Mouse (Mus musculus) heart, postnatal 0 days (tissue): Measurements from ENCODE around the gene Rbms1.

Experiments
- CTCF ChIP-seq: IDR thresholded peaks from 2 replicates; pipeline ENCODE4 v1.5.1; 2016; ENCODE audit warnings: antibody characterized with exemption, control low read depth, low read depth
- EP300 ChIP-seq: IDR thresholded peaks from 2 replicates; pipeline ENCODE4 v1.6.1; 2016; ENCODE audit warnings: antibody characterized with exemption, low read depth

GRCm38 (mm10) chr2:60882202-60883042, 80.6 kb downstream of the Rbms1 start:
- TF ChIP-seq CTCF (no peak), EP300 (no peak)
